Mouse (Mus musculus) spleen, embryonic (tissue): ENCODE data around the gene Rbm15.

Experiments
- CTCF ChIA-PET: fragments of 350-600 bp; sonication (Branson Sonifier 250); formaldehyde crosslinking; loops from one replicate; lab custom pipeline; 2022; lab: Charles Lee

Rbm15 gene

DNA sequence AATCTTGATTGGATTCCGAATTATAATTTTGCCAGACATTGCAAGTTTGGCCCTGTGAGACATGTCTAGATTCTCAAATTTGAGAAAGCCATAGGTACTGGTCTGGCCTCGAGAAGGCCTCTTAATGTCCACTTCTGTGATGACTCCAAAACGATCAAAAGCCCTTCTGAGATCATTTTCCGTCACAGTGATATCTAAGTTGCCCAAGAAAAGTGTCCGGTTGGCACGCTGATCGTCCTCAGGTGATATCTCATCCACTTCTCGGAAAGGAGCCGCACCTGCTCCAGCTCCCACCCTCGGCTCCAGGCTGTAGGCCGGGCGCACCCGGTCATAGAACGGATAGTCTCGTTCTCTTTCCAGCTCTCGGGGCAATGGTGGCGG lies 1.7 kb downstream of the Rbm15 start:
- CTCF ChIA-PET = no interaction called here

DNA sequence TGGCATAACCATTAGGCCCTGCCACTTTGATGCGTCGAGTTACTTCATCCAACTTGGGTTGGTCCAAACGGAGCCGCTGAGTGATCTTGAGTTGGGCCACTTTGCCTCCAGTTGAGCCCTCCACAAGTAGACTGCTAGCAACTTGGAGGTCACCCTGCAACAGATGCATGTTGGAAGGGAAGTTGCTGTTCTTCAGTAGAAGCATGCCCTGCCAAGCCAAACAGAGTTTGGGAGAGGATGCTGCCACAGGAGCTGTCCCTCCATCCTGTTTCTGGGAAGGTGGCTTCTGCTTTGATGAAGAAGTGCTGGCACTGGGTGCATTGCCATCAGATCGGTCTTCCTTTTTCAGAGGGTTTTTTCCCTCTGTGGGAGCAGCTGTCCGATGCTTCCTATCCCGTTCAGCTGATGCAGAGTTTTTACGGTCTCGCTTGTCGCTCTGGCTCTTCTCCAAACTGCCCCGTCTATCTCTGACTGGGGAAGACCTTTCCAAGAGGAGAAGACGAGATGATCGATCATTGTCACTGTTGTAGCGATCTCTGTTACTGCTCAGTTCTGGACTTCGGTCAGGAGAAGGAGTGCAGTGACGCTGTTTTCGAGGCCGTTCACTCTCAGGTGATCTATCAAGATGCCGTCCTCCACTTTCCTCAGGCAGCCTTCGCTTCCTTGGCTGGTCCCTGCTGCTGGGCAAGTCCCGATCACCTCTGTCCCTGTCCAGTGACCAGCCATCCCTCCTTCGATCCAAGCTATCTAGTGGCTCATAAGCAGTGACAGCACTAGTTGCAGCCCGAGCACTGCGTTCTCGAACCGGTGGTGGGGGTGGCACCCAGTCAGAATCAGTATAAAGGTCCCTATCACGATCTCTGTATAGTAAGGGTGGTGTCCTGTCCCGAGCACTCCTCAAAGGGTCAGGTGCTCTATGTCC lies 2.7 kb downstream of the Rbm15 start:
- CTCF ChIA-PET = no interaction called here

DNA sequence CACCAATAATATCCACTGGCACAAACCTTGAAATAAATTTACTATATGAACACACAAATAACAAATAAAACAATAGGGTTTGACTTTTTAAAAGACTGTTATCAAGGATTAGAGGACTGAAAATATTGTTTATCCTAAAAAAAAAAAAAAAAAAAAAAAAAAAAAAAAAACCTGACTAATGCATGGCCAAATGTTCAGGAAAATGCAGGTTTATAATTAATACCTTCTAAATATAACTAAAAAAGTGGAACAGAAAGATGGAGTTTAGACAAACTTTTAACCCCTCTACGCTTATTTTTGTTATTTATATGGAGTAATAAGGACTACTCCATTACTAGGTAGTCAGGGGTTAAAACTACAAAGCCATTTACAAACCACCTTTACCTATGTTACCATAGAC lies 7.0 kb downstream of the Rbm15 start:
- CTCF ChIA-PET = no interaction called here

- CTCF ChIA-PET = no interaction called here
Measured at GRCm38 (mm10) chr3:107321776-107322175, 11.7 kb downstream of the Rbm15 start.

DNA sequence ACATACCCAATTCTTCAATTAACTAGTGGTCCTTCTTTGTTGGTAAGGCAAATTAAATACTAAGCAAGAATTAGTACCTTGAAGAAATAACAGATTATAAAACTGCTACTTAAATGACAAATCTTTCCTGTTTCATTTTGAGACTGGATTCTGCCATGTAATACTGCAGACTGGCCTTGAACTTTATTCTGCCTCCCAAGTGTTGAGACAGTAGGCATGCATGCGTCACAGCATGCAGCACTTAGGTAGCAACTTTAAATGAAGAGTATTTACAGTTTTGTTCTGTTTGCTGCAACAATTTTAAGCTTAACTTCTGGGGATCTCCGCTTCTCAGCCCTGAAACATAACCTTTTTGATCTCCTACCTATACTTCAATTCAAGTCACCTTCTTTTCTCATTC lies 12.3 kb downstream of the Rbm15 start:
- CTCF ChIA-PET = interaction anchor here (1.2 kb wide), 1 partner anchor 14 kb away, joined by 8 read pairs; no protein-coding TSS in a partner anchor

GRCm38 (mm10) chr3:107317338-107317737 lies 16.1 kb downstream of the Rbm15 start:
- CTCF ChIA-PET = no interaction called here

GRCm38 (mm10) chr3:107296917-107297316 lies 36.6 kb downstream of the Rbm15 start:
- CTCF ChIA-PET = interaction anchor here (0.6 kb wide), 1 partner anchor 507 kb away, joined by 4 read pairs; the partner anchor contains the start of gene Cd53

GRCm38 (mm10) chr3:107295672-107296360 lies 37.7 kb downstream of the Rbm15 start:
- CTCF ChIA-PET = no interaction called here

GRCm38 (mm10) chr3:107290764-107291381 lies 42.6 kb downstream of the Rbm15 start, which contains the start of gene Slc16a4:
Slc16a4 (plus strand) TSS chr3:107291230.
- CTCF ChIA-PET = no interaction called here

DNA sequence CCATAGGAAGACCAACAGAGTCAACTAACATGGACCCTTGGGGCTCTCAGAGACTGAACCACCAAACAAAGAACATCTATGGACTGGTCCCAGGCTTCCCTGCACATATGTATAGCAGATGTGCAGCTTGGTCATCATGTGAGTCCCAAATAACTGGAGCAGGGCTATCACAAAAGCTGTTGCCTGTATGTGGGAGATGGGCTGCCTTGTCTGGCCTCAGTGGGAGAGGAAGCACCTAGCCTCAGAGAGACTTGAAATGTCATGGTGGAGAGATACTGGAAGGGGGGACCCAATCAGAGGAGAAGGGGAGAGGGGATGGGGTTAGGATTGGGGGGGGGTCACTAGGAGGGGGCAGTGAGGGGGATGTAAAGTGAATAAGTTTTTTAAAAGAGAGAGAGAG lies 46.1 kb downstream of the Rbm15 start:
- CTCF ChIA-PET = interaction anchor here (0.7 kb wide), 1 partner anchor 38 kb away, joined by 4 read pairs; no protein-coding TSS in a partner anchor

DNA sequence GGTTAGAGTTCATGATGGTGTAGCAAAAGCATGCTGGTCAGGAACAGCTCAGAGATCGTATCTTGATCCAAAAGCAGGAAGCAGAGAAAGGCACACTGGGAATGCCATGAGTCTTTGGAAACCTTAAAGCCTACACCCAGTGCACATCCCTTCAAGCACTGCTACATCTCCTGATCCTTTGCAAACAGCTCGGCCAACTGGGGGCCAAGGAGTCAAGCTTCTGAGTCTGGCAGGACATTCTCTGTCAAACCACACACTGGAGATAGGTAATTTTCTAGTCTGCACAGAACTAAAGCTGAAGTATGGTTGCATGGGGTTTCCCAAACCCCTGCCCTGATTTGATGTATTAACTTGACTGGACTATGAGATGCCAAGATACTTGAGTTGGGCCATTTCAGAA lies 47.4 kb downstream of the Rbm15 start:
- CTCF ChIA-PET = no interaction called here

- CTCF ChIA-PET = interaction anchor here (0.6 kb wide), 1 partner anchor 63 kb away, joined by 8 read pairs; no protein-coding TSS in a partner anchor
Measured at GRCm38 (mm10) chr3:107278479-107279269, 54.8 kb downstream of the Rbm15 start, which contains the start of gene Lamtor5. Lamtor5 (plus strand) TSS chr3:107278858.

- CTCF ChIA-PET = no interaction called here
Measured at GRCm38 (mm10) chr3:107276626-107277025, 56.8 kb downstream of the Rbm15 start.

GRCm38 (mm10) chr3:107275996-107276395 lies 57.5 kb downstream of the Rbm15 start:
- CTCF ChIA-PET = no interaction called here
